Mouse (Mus musculus) liver, embryonic 11.5 days (tissue): ENCODE data around the gene Gpc5. TPM values are rescaled to one million over a fixed set of nuclear protein-coding genes. Genes with fewer than 3 reads are reported as not detected.

Experiments
- ATAC-seq: fragments of 200-750 bp; cut with Nextera tagmentation; replicated peaks from 2 replicates; pipeline ENCODE4 v1.8.0; 2017; ENCODE audit warnings: moderate number of reproducible peaks, mild to moderate bottlenecking, moderate TSS enrichment, moderate library complexity; ENCODE audit not compliant: low FRiP score
- DNase-seq: peaks from one replicate; pipeline ENCODE4 v3.0.0-alpha.2; 2017; ENCODE audit warnings: low spot score
- H3K27ac ChIP-seq: fragments of 300-500 bp; sonication (generic); 2 replicates; pipeline ENCODE4 v1.5.1; 2014; ENCODE audit warnings: mild to moderate bottlenecking, low read depth, low read length, control low read depth
- H3K27me3 ChIP-seq: fragments of 300-500 bp; sonication (generic); replicated peaks from 2 replicates; pipeline ENCODE4 v1.6.1; 2014; ENCODE audit warnings: low read length, mixed read lengths; ENCODE audit not compliant: control insufficient read depth, insufficient read depth
- H3K36me3 ChIP-seq: fragments of 300-500 bp; sonication (generic); 2 replicates; pipeline ENCODE4 v1.6.1; 2014; ENCODE audit warnings: mild to moderate bottlenecking, low read length, moderate library complexity, mixed read lengths; ENCODE audit not compliant: control insufficient read depth, insufficient read depth
- H3K4me1 ChIP-seq: fragments of 300-500 bp; sonication (generic); replicated peaks from 2 replicates; pipeline ENCODE4 v1.6.1; 2014; ENCODE audit warnings: low read length, mixed read lengths; ENCODE audit not compliant: control insufficient read depth, insufficient read depth
- H3K4me2 ChIP-seq: fragments of 300-500 bp; sonication (generic); 2 replicates; pipeline ENCODE4 v1.6.1; 2014; ENCODE audit warnings: mild to moderate bottlenecking, control low read depth, moderate library complexity
- H3K4me3 ChIP-seq: fragments of 300-500 bp; sonication (generic); 2 replicates; pipeline ENCODE4 v1.5.1; 2014; ENCODE audit warnings: low read depth, low read length, control low read depth
- H3K9ac ChIP-seq: fragments of 300-500 bp; sonication (generic); 2 replicates; pipeline ENCODE4 v1.6.1; 2014; ENCODE audit warnings: low read depth, low read length, control low read depth
- H3K9me3 ChIP-seq: fragments of 300-500 bp; sonication (generic); 2 replicates; pipeline ENCODE4 v1.6.1; 2016; ENCODE audit warnings: low read length, inconsistent platforms, mixed read lengths; ENCODE audit not compliant: control insufficient read depth
- WGBS: fragments of 180-500 bp; shearing (Covaris S2); extraction: QIAGEN DNeasy Blood & Tissue Kit; methylation state at CpG from one replicate; pipeline ENCODE4 v1.1.7; 2014; 5-methylcytosine and 5-hydroxymethylcytosine counted together
- polyA plus RNA-seq: library from polyadenylated mRNA; unstranded; fragments of >200 nt; fragmentation: Nextera tagmentation; extraction: Ambion mirVana; gene quantifications from 2 replicates; pipeline ENCODE4 v1.2.1, GENCODE M21; 2014

The Gpc5 gene
- polyA plus RNA-seq, 1 experiment from 2014 or later: 0.12 TPM

DNA sequence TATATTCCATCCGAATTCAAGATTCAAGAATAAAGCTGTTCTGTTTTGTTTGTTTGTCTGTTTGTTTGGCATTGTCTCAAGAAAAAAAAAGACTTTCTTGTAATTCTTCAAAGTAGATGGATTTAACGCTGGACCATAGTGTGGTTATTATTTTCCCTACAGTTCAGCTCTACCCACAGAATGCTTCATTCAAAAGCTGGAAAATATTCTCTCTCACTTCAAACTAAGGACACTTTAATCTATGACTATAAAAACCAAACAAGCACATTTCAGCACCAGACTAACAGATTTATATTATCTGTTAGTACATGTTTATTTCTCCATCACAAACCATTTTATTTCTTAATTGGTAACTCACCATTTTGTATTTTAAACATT lies 489.2 kb downstream of the Gpc5 start:
- Histone ChIP-seq H3K4me2 (no peak overlapping the region), H3K9me3 (no peaks in the 10 kb centered on the region), H3K4me3 (no peak overlapping the region), H3K27ac (no peak overlapping the region), H3K4me1 (no peaks in the 10 kb centered on the region), H3K9ac (no peak overlapping the region), H3K36me3 (no peaks in the 10 kb centered on the region), H3K27me3 (no peaks in the 10 kb centered on the region)
- DNase-seq (no peak), ATAC-seq (no peak)
- 75% methylated on average over 2 of the region's 2 CpGs for WGBS

GRCm38 (mm10) chr14:115600259-115601029 lies 508.4 kb downstream of the Gpc5 start:
- Histone ChIP-seq H3K27me3 (no peaks in the 10 kb centered on the region), H3K4me2 (no peak overlapping the region), H3K9ac (no peak overlapping the region), H3K4me3 (no peak overlapping the region), H3K36me3 (no peaks in the 10 kb centered on the region), H3K4me1 (no peaks in the 10 kb centered on the region), H3K27ac (no peak overlapping the region), H3K9me3 (no peaks in the 10 kb centered on the region)
- DNase-seq: no peak
- no peak for ATAC-seq
- 72% methylated on average over 8 of the region's 8 CpGs for WGBS

GRCm38 (mm10) chr14:115614154-115614553 lies 522.1 kb downstream of the Gpc5 start:
- Histone ChIP-seq H3K4me2 (no peak overlapping the region), H3K27me3 (no peaks in the 10 kb centered on the region), H3K4me3 (no peak overlapping the region), H3K4me1 (no peaks in the 10 kb centered on the region), H3K9ac (no peak overlapping the region), H3K27ac (no peak overlapping the region), H3K36me3 (no peaks in the 10 kb centered on the region), H3K9me3 (no peaks in the 10 kb centered on the region)
- DNase-seq: no peak
- WGBS: 66% methylated on average over 4 of the region's 4 CpGs
- no peak for ATAC-seq

GRCm38 (mm10) chr14:115616305-115616704 lies 524.3 kb downstream of the Gpc5 start:
- Histone ChIP-seq H3K27me3 (no peaks in the 10 kb centered on the region), H3K36me3 (no peaks in the 10 kb centered on the region), H3K4me1 (no peaks in the 10 kb centered on the region), H3K9me3 (no peaks in the 10 kb centered on the region), H3K9ac (no peak overlapping the region), H3K4me3 (no peak overlapping the region), H3K4me2 (no peak overlapping the region), H3K27ac (no peak overlapping the region)
- ATAC-seq: no peak
- WGBS: 49% methylated on average over 2 of the region's 2 CpGs
- no peak for DNase-seq

GRCm38 (mm10) chr14:115616846-115617245 lies 524.8 kb downstream of the Gpc5 start:
- no peak for ATAC-seq
- Histone ChIP-seq H3K27ac (no peak overlapping the region), H3K9me3 (no peaks in the 10 kb centered on the region), H3K4me3 (no peak overlapping the region), H3K36me3 (no peaks in the 10 kb centered on the region), H3K4me1 (no peaks in the 10 kb centered on the region), H3K4me2 (no peak overlapping the region), H3K9ac (no peak overlapping the region), H3K27me3 (no peaks in the 10 kb centered on the region)
- no peak for DNase-seq
- 72% methylated on average over 7 of the region's 7 CpGs for WGBS

- Histone ChIP-seq H3K27ac (no peak overlapping the region), H3K27me3 (no peaks in the 10 kb centered on the region), H3K4me3 (no peak overlapping the region), H3K9ac (no peak overlapping the region), H3K4me1 (no peaks in the 10 kb centered on the region), H3K36me3 (no peaks in the 10 kb centered on the region), H3K4me2 (no peak overlapping the region), H3K9me3 (no peaks in the 10 kb centered on the region)
- DNase-seq (no peak), ATAC-seq (no peak)
Observed at GRCm38 (mm10) chr14:115620473-115620872, 528.5 kb downstream of the Gpc5 start.

DNA sequence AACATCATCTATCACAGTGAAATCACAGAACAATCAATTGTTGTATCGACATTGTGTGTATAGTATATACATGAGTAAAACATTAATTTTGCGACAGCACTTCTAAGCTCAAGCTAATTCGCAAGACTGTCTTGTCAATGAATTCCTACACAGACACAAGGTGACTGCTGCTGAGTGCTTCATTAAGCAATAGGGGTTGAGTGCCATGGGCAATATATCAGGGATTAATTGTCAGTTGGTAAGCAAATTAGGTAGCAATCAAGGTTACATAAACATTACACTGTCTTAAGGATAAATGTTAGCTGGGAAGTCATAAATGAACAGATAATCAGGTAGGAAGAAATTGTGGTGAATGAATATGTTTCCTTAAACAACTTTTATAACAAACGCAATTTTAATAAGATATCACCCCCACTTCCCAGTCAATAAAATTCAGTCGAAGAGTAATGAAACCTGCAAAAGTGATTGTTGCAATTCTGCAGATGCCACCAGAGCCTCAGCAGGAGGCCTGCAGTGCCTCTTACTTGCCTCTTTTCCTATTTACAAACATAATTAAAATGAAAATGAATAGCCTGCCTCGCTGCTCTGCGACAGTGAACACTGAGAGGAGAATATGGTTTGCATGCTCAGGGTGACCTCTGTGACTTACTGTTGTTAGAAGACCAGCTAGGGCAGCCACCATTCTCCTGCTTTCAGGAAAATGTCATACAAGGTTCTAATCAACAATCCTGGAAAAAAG lies 539.3 kb downstream of the Gpc5 start:
- Histone ChIP-seq H3K27ac (no peak overlapping the region), H3K9me3 (no peaks in the 10 kb centered on the region), H3K27me3 (no peaks in the 10 kb centered on the region), H3K4me2 (no peak overlapping the region), H3K9ac (no peak overlapping the region), H3K4me3 (no peak overlapping the region), H3K4me1 (no peaks in the 10 kb centered on the region), H3K36me3 (no peaks in the 10 kb centered on the region)
- 84% methylated on average over 7 of the region's 7 CpGs for WGBS
- ATAC-seq (no peak), DNase-seq (no peak)

GRCm38 (mm10) chr14:115633311-115633710 lies 541.3 kb downstream of the Gpc5 start:
- Histone ChIP-seq H3K36me3 (no peaks in the 10 kb centered on the region), H3K4me1 (no peaks in the 10 kb centered on the region), H3K9me3 (no peaks in the 10 kb centered on the region), H3K4me2 (no peak overlapping the region), H3K27ac (no peak overlapping the region), H3K4me3 (no peak overlapping the region), H3K9ac (no peak overlapping the region), H3K27me3 (no peaks in the 10 kb centered on the region)
- DNase-seq (no peak), ATAC-seq (no peak)
- WGBS: 76% methylated on average over 1 of the region's 1 CpGs

GRCm38 (mm10) chr14:115679875-115680274 lies 587.9 kb downstream of the Gpc5 start:
- 83% methylated on average over 2 of the region's 2 CpGs for WGBS
- no peak overlapping the region for H3K27ac ChIP-seq
- no peaks in the 10 kb centered on the region for H3K27me3 ChIP-seq
- H3K4me1 ChIP-seq: no peaks in the 10 kb centered on the region
- no peak overlapping the region for H3K4me3 ChIP-seq
- H3K9me3 ChIP-seq: no peaks in the 10 kb centered on the region
- H3K4me2 ChIP-seq: no peak overlapping the region
- DNase-seq: no peak
- H3K36me3 ChIP-seq: no peaks in the 10 kb centered on the region
- H3K9ac ChIP-seq: no peak overlapping the region
- ATAC-seq: no peak
